Mouse (Mus musculus) neutrophil, adult 5-6 weeks (primary cell): Measurements from ENCODE around the gene Ssh1. TPM values are rescaled to one million over a fixed set of nuclear protein-coding genes. Genes with fewer than 3 reads are reported as not detected.

ENCODE experiments used
- ATAC-seq: fragments of 151-379, 151-347 bp; 2 replicates; pipeline ENCODE4 v1.8.0; 2017; ENCODE audit warnings: mild to moderate bottlenecking, moderate TSS enrichment; ENCODE audit not compliant: insufficient number of reproducible peaks, poor library complexity, low FRiP score, severe bottlenecking; ENCODE audit errors: extremely low read depth
- total RNA-seq: library from RNA; stranded (forward); fragments of 200-1000 nt; gene quantifications from 2 replicates; pipeline ENCODE4 v1.2.3, GENCODE M21; 2017

Gene Ssh1
- total RNA-seq, 1 experiment from 2014 or later = 20.4 TPM

GRCm38 (mm10) chr5:113999382-113999781 is 5.7 kb upstream of the Ssh1 start:
- peak; percentile 81 for ATAC-seq

GRCm38 (mm10) chr5:113996458-113996857 is 2.8 kb upstream of the Ssh1 start:
- ATAC-seq = no peak

- ATAC-seq = no peak
Observed at GRCm38 (mm10) chr5:113993031-113993486, 635 bp downstream of the Ssh1 start.

- ATAC-seq = peak; percentile 89
Observed at GRCm38 (mm10) chr5:113992339-113992831, 1.3 kb downstream of the Ssh1 start.

GRCm38 (mm10) chr5:113991141-113991540 is 2.6 kb downstream of the Ssh1 start:
- ATAC-seq = no peak

- no peak for ATAC-seq
Observed at GRCm38 (mm10) chr5:113990593-113990992, 3.1 kb downstream of the Ssh1 start.

- no peak for ATAC-seq
Observed at GRCm38 (mm10) chr5:113989437-113990024, 4.2 kb downstream of the Ssh1 start.

GRCm38 (mm10) chr5:113986182-113986961 is 7.3 kb downstream of the Ssh1 start:
- ATAC-seq = no peak

- ATAC-seq = no peak
Observed at GRCm38 (mm10) chr5:113985737-113986136, 8.0 kb downstream of the Ssh1 start.

GRCm38 (mm10) chr5:113984025-113984740 is 9.5 kb downstream of the Ssh1 start:
- ATAC-seq = no peak

GRCm38 (mm10) chr5:113983541-113983940 is 10.2 kb downstream of the Ssh1 start:
- no peak for ATAC-seq

- no peak for ATAC-seq
Observed at GRCm38 (mm10) chr5:113981843-113982242, 11.9 kb downstream of the Ssh1 start.

- no peak for ATAC-seq
Observed at GRCm38 (mm10) chr5:113981171-113981570, 12.5 kb downstream of the Ssh1 start.

GRCm38 (mm10) chr5:113980511-113980910 is 13.2 kb downstream of the Ssh1 start:
- ATAC-seq = no peak

GRCm38 (mm10) chr5:113977309-113977708 is 16.4 kb downstream of the Ssh1 start:
- ATAC-seq = no peak

- no peak for ATAC-seq
Observed at GRCm38 (mm10) chr5:113976597-113976996, 17.1 kb downstream of the Ssh1 start.

- no peak for ATAC-seq
Observed at GRCm38 (mm10) chr5:113975538-113976215, 18.0 kb downstream of the Ssh1 start.

- no peak for ATAC-seq
Observed at GRCm38 (mm10) chr5:113974576-113974975, 19.1 kb downstream of the Ssh1 start.

GRCm38 (mm10) chr5:113973790-113974189 is 19.9 kb downstream of the Ssh1 start:
- ATAC-seq = no peak
